Mouse (Mus musculus) brain, embryonic 14.5 days (tissue): ENCODE results near the gene Srebf2. TPM values are rescaled to one million over a fixed set of nuclear protein-coding genes. Genes with fewer than 3 reads are reported as not detected.
"Not testable (repeated sequence)": the region's sequence is repeated elsewhere in the genome, so short reads cannot be mapped to it uniquely, and the experiment has no call there.

Source experiments
- DNase-seq: peaks from one replicate; pipeline ENCODE4 v3.0.0-alpha.2; 2011; ENCODE audit warnings: low read depth
- CTCF ChIP-seq: fragments of 200-500 bp; IDR thresholded peaks from 2 replicates; pipeline ENCODE4 v1.5.1; 2012; ENCODE audit warnings: inconsistent platforms, mild to moderate bottlenecking, moderate library complexity, borderline replicate concordance; ENCODE audit not compliant: insufficient read depth, insufficient read length; ENCODE audit errors: extremely low read depth
- POLR2A ChIP-seq: fragments of 200-500 bp; IDR thresholded peaks from 2 replicates; pipeline ENCODE4 v1.6.1; 2012; ENCODE audit warnings: mild to moderate bottlenecking, inconsistent platforms, borderline replicate concordance; ENCODE audit not compliant: poor library complexity, insufficient read depth, insufficient read length, severe bottlenecking; ENCODE audit errors: extremely low read depth
- polyA plus RNA-seq: library from polyadenylated mRNA; depleted of rRNA; stranded (reverse); fragments of >200 nt; gene quantifications from 2 replicates; pipeline ENCODE4 v1.2.3, GENCODE M21; 2012; rRNA removed

Srebf2 gene
- polyA plus RNA-seq: 196 and 230 TPM in 2 replicates

DNA sequence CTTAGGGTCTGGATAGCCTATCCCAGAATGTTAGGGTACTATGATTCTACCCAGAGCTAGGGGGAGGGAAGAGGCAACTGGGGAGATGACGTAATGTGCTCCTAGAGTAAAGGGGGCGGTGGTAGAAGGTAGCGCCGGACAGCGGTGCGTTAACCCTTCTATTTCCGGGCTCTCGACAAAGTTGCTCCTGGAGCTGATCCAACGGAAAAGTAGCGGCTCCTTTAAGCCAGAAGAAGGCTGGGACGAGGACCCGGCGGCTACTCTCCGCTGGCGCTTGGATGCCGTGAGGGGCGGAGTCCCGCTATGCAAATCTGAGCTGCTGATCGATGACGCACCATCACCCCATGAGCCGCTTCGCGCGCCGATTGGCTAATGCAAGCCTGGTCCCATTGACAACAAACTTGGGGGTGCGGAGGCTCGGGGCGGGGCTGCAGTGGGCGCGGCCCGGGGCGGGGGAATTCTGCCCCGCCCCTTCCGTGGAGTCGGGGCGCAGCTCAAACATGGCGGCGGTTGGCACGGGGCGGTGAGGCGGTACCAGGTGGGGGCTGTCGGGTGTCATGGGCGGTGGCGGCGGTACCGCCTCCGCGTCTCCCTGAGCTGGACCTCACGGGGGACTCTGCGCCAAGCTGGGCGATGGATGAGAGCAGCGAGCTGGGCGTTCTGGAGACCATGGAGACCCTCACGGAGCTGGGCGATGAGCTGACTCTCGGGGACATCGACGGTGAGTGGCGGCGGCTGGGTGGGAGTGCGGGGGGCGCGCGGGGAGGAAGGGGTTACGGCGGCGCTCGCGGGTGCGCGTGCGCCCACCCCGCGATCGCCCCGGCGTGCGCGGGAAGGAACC, at the start of gene Srebf2:
Gene Srebf2 (plus strand): TSS at position 412 of the 841 bp plus-strand sequence.
- TF ChIP-seq POLR2A (peak; percentile 88), CTCF (no peak)
- peak; percentile 100 for DNase-seq

DNA sequence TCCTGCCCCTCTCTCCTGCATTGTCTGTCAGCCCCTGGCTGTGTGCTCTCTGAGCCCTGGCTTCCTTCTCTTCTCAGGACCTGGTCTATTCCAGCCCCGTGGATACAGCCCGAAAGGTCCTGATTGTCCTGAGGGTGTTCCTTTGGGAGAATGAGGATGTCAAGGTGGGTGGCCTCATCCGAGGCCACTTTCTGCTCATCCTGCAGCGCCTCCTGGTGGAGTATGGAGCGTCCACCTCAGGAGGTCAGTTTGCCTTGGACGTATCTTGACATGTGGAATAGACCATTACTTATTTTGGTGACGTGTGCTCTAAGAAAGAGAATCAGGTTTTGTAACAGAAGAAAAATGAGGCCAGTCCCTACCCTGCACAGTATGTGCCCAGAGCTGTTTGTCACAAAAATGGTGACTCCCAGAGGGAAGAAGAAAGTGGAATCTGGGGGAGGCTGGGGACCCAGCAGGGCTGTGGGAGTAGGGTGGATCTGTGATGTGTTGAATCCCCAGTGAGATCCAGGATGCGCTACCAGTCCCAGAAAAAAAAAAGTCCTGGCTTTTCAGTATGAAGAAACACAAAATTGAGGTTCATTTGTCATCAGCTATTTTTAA, 39.9 kb upstream of the Srebf2 start:
- no peak for TF ChIP-seq POLR2A
- peak; percentile 62 for TF ChIP-seq CTCF
- peak; percentile 23 for DNase-seq

DNA sequence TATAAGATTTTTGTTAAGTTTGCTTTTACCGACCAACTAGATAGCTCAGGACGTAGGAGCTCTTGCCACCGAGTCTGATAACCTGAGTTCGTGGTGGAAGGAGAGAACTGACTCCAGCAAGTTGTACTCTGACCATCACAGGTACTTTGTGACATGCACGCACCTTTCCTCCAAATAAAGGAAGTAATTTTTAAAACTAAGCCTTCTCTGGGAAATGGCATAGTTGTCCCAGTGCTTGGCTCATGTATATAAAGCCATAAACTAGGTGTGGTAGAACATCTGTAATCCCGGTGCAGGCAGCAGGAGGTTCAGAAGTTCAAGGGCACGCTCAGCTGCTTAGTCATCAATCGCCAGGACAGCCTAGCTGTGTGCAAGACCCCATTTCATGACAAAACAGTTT, 26.4 kb upstream of the Srebf2 start:
- TF ChIP-seq CTCF (no peak), POLR2A (no peak)
- no peak for DNase-seq

DNA sequence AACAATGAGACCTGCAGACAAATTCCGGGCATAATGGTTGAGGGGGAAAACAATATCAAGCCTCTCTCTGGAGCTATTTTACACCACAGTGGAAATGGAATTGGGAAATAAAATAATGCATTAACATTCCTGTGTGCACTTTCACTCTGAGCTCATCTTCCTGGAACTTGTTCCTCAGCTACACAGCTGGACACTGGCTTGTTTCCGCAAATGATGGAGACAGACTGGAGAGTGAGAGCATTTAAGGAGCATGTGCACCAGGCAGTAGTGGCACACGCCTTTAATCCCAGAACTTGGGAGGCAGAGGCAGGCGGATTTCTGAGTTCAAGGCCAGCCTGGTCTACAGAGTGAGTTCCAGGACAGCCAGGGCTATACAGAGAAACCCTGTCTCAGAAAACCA, 20.3 kb upstream of the Srebf2 start:
- not testable (repeated sequence) for DNase-seq

DNA sequence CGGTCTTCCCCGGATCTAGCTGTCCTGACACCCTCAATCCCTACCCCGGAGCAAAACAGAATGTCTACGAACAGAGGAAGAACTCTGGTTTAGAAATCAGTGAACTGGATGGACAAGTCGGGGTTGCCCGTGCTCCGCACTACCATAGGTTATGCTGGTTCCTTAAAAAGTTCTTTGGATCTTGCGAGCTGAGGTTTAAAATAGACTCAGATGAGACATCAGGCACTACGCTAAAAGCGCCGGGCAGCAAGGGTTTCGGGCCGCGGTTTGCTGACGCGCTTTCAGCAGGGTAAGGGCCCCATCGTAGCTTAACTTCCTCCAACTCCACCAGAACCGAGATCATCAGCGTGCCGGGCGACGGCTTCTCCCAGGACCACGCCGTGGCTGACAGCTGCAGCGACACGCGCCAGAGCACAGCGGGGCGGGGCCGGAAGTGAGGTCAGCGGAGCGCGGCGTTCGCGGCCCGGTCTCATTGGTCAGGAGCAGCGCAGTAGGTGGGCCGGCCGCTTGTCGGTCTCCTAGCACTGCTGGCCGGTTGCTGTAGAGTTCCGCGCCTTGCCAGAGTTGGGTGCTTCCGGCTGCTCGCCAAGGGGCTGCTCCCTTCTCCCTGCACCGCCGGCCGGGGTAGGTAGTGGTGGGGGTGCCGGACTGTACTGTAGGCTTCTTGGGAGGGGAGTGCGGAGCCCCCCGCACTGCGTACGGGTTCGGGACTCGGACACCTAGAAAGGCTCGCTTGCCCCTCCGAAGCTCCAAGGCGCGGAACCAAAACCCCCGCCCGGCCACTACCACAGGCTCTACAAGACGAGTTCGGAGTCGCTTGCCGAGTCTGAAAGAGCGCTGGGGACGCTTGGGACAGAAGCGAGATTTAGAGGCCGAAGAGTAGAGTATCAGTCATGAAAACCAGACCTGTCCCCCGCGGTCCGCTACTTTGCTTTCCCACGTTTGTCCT, 19.3 kb upstream of the Srebf2 start, which contains the start of gene Ccdc134:
Gene Ccdc134 (plus strand): TSS at position 497 of the 949 bp plus-strand sequence.
- peak; percentile 98 for DNase-seq
- TF ChIP-seq CTCF: no peak
- TF ChIP-seq POLR2A: peak; percentile 78; the same call in 1 of the 2 replicates

DNA sequence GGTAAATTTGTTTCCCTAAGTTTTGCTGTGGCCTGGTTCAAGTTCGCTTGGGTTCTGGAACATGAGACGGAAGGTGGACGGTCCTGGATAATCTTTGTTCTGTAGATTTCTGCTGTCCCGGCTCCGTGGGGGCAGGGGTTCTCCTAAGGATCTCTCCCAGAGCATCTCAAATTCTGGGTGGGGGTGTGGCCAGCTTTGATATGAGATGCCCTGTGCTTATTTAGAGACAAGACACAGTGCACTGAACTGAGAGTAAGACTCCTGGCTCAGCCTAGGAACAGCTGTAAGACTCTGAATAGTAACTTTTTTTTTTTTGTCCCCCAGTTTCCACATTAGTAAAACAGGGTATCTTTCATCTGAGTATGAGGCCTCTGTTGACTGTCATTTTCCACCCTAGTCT, 18.6 kb upstream of the Srebf2 start:
- no peak for TF ChIP-seq CTCF
- no peak for TF ChIP-seq POLR2A
- DNase-seq: no peak

DNA sequence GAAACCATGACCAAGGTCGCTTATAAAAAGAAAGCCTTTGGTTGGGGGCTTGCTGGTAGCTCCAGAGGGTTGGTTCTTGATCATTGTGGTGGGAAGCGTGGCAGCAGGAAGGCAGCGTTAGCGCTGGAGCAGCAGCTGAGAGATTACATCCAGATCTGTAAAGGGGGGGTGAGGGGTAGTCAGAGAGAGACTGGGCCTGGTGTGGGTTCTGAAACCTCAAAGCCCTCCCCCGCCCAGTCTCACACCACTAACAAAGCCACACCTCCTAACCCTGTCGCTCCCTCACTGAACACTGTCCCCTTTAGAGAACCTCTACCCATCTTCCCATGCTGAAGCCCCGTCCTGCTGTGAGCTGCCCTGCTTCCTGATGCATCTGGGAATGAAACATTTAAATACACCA, 16.4 kb upstream of the Srebf2 start:
- DNase-seq: no peak
- TF ChIP-seq POLR2A (no peak), CTCF (no peak)

DNA sequence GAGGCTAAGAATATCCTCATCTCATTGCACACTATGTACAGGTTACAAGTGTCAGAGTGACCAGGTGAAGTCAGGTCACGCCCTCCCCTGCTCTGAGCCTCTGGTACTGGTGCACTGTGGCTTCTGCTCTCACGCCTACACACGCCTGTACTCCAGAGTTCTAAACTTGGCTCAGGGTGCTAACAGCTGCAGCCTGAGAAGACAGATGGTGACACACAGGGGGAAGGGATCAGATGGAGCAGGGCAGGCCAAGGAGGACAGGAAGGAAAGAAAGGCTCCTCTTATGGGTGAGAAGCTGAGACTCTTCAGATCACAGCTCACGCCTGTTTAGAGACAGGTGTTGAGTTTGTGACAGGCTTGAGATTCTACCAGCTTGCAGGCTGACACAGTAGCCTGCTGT, 11.6 kb upstream of the Srebf2 start:
- TF ChIP-seq CTCF: no peak
- TF ChIP-seq POLR2A: no peak
- peak; percentile 9 for DNase-seq

DNA sequence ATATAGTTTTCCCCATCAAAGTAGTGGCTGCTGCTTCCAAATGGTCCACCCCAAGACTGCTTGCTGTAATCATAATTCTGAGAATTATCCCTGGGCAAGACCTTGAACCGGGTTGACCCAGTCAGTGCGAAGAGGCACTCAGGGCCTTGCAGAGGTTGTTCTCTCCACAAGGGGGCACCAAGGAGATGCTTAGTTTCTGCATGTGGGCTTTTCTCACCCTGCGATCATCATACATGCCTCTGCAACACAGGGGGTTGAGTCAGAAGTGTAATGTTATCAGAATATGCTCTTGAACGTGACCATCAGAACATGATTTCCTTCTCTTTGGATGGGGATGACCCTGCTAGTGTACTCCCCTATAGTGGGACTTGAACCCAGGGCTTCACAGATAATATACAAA, 8.4 kb upstream of the Srebf2 start:
- peak; percentile 72 for DNase-seq
- TF ChIP-seq CTCF: peak; percentile 80
- no peak for TF ChIP-seq POLR2A

DNA sequence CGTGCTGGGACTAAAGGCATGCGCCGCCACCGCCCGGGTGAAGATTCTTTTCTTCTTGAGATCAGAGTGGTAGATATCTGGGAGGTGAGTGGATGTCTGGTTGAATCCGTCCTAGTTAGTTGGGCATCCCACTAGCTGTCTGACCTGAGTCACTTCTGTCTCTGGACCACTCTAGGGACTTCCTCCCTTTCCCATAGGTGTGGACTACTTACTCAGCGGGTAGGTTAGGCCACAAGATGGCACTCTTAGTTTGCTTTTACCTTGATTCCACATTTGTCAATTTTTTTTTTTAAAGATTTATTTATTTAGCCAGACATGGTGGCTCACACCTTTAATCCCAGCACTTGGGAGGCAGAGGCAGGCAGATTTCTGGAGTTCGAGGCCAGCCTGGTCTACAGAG, 7.8 kb upstream of the Srebf2 start:
- no peak for TF ChIP-seq POLR2A
- peak; percentile 19; the same call in 1 of the 2 replicates for TF ChIP-seq CTCF
- peak; percentile 46 for DNase-seq

DNA sequence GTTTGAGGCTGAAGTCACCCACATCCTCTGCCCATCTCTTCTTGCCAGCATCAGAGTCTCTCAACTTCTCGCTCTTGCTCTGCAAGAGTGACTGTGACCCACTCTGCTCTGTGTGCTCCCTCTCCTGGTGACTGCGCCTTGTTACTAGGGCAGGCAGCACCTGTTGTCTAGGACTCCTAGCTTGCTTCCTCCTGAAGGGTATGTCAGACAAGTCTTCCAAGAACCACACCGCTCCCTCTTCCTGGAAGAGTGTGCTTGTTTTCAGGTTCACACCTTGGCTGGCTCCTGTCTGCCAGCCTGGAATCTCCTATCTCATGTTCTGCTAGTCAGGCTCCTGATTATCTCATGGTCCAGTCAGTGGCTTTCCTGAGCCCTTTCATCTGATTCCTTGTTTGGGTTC, 6.6 kb upstream of the Srebf2 start:
- TF ChIP-seq CTCF (0 out of 2 replicates have a peak, but pooled peaks have one; percentile 3), POLR2A (no peak)
- no peak for DNase-seq
